Mouse (Mus musculus) cerebellum, adult 9-11 months (tissue): ENCODE results near the gene Pram1.
A peak's percentile ranks its signal among the peaks of the same experiment; 100 is the strongest.
"Not testable (repeated sequence)": the region's sequence is repeated elsewhere in the genome, so short reads cannot be mapped to it uniquely, and the experiment has no call there.

Source experiments
- DNase-seq: peaks from one replicate; pipeline ENCODE4 v3.0.0; 2022

The Pram1 gene

GRCm38 (mm10) chr17:33637516-33638276 is at the start of gene Pram1:
Pram1 (plus strand) TSS chr17:33638056.
- DNase-seq = no peak

- no peak for DNase-seq
Observed at GRCm38 (mm10) chr17:33597271-33597670, 40.6 kb upstream of the Pram1 start.

DNA sequence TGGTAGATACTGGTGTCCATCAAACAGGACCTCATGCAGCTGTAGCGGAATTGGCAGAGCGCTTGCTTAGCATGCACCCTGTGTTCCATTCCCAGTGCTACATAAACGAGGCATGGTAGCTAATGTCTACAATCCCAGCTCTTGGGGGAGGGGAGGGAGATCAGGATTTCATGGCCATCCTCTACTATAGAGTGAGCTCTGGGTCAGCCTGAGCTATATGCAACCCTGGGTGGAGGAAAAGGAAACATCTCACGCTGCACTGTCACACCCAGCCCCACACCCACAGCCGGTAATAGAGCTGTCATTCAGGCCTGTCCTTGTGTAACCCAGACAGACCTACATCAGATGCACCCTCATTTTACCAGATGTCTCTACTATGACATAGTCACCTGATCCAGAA is 39.4 kb upstream of the Pram1 start:
- no peak for DNase-seq

DNA sequence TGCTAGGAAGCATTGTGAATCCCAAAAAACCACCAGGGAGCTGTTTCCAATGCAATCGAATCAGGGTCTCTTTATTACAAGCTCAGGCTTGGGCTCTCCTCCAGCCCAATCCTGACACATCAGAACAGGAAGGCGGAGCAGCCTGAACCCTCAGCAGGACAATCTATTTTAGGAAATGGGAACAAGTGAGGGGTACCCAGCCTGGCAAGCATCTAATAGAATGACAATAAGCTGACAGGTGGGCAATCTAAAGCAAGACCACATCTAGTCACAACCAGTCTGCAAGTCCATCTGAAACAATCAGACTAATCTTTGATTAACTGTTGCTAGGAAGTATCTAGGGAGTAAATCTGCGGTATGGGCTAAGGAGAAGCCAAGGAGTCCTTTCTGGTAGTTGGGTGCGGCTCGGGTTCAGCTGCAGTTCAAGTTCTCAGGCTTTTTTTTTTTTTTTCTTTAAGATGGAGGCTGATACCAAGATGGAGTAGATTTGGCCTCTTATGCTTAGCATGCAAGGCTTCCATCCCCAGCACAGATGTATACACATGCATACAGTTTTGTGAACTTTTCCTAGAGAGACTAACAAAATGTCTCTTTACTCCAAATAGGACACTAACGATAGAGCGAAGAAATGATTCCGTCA is 37.9 kb upstream of the Pram1 start:
- DNase-seq = no peak

DNA sequence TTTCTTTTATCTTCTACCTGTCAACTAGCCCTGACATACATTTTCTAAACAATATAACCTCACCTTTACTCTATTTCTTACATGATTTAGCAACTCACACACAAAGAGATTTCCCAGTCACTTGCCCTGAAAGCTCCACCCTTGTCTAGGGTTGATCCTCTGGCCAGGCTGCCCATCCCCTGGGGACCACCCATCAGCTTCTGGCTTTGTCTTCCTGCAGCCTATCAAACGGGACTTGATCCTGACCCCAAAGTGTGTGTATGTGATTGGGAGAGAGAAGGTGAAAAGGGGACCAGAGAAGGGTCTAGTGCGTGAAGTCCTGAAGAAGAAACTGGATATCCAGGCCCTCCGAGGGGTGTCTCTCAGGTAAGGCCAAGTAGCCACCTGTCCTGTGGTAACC is 37.0 kb upstream of the Pram1 start:
- DNase-seq = no peak

GRCm38 (mm10) chr17:33601947-33602346 is 35.9 kb upstream of the Pram1 start:
- no peak for DNase-seq

DNA sequence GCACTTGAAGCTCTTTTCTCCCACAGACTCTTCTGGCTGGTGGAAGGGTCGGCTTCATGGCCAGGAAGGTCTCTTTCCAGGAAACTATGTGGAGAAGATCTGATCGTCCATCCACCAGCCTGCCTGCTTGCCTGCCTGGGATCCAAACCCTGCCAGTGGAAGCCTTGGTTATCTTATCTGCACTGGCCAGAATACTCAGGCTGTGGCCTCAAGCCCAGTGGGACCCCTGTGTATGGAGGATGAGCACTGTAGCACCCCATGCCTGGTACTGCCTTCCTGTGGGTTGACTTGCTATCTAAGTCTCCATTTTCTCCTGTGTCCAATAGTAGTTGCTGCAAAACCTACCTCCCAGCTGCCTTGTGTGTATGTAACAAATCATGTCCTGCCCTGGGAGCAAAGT is 30.6 kb upstream of the Pram1 start:
- DNase-seq = no peak

DNA sequence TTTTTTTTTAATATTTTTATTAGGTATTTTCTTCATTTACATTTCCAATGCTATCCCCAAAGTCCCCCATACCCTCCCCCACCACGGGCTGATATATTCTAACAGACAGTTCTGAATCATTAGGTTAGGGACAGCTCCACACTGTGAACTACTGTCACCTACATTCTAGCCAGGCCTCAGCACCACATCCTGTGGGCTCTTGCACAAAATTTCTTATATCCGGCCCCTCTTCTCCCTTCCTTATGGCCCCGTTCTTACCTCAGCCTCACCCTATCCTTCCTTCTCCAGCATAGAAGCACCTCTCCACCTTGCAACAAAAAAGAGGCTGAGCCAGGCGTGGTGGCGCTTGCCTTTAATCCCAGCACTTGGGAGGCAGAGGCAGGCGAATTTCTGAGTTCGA is 27.3 kb upstream of the Pram1 start:
- DNase-seq = no peak

GRCm38 (mm10) chr17:33613726-33614125 is 24.1 kb upstream of the Pram1 start:
- DNase-seq = not testable (repeated sequence)

DNA sequence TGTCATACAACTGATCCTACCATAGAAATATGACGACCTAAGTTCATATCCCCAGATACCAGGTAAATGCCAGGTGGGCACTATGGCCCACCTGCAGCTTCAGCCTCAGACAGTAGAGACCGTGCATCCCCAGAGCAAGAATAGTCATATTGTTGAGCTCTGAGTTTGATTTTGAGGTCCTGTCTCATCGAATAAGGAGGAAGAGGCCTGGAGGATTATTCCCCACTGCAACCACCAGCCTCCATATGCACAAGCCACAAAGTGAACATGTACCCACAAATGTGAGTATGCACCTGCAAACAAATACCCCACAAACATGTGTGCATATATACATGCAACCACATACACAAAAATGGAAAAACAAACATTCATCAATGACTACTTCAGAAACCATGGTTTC is 10.6 kb upstream of the Pram1 start:
- DNase-seq = no peak

DNA sequence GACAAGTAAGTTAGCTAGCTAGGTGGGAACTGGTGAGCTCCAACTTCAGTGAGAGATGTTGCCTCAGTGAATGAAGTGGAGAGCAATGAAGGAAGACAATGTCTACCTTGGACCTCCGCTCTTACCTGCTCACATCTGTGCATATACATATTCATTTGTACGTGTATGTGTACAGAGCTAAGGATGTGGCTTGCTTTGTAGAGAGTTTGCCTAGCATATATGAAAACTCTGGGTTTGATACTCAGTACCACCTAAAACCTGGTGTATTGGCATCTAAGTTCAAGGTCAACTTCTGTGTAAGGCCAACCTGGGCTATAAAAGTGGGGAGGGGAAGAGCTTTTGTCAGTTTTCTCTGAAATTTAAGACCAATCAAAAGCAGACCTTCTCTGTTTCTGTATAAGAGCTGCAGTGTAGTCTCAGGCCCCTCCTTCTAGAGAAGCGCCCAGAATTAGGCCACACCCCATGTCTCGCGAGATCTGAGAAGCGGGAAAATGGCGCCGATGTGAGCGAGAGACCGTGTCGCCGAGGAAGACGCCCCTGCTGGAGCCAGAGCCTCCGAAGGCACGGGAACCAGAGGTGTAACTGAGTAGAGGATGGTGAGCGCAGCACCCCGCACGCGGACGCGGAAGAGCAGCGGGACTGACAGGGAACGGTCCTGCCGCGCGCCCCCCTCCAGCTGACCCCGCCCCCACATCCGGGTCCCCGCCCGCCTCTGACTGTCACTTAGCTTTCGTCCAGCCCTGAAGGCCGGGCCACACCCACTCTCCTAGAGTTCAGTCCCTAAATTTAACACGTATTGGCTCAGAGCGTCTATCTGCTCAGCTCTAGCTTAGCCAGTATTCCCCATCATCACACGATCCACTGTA is 9.0 kb upstream of the Pram1 start, which contains the start of gene Zfp414:
Zfp414 (plus strand) TSS at position 470 of the 866 bp plus-strand sequence.
- peak; percentile 92 for DNase-seq

DNA sequence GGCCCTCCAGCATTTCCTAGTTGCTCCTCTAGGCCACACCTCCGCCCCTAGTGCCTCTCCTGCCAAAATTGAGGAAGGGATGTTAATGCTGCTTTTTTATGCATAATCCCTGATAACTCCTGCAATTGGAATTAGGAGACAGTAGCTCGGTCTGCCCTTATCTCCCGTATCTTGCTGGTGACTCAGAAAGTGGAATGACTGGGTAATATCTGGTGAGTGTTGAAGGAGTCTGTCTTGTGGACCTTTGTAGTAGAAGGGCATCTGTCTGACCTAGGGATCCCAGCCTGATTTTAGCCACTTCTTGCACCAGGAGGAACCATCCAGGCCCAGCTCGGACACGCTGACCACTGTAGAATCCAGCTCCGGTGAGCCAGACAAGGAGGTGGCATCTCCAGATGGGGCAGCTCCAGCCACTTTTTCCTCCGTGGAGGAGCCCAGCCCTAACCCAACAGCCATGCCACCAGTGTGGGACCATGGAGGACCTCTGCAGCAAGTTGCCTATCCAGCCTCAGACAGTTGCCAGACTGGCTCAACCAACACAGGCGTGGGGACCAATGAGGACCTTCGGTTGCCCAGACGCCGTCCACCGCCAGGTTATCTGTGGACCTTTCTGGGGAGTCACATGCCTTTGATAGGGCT is 8.2 kb upstream of the Pram1 start:
- DNase-seq = peak; percentile 62

GRCm38 (mm10) chr17:33630171-33630895 is 7.5 kb upstream of the Pram1 start:
- DNase-seq = peak; percentile 54

DNA sequence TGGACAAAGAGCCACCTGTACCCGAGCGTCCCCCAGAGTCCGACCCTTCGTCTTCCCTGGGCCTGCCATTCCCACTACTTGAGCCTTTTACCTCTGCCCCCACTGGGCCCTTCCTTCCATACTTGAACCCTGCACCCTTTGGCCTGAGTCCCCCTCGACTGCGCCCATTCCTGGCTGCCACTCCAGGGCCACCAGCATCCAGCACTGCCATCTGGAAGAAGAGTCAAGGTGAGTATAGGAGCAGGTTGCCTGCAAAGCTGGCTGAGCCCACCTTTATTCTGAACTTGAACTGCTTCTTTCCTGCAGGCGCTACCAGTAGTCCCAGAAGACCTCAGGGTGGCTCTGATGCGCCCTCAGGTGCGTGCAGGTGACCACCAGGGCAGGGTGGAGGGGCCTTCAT is 6.6 kb upstream of the Pram1 start:
- DNase-seq = peak; percentile 38

- peak; percentile 87 for DNase-seq
Observed at GRCm38 (mm10) chr17:33631796-33632195, 6.1 kb upstream of the Pram1 start.

GRCm38 (mm10) chr17:33637038-33637437 is 818 bp upstream of the Pram1 start:
- no peak for DNase-seq

DNA sequence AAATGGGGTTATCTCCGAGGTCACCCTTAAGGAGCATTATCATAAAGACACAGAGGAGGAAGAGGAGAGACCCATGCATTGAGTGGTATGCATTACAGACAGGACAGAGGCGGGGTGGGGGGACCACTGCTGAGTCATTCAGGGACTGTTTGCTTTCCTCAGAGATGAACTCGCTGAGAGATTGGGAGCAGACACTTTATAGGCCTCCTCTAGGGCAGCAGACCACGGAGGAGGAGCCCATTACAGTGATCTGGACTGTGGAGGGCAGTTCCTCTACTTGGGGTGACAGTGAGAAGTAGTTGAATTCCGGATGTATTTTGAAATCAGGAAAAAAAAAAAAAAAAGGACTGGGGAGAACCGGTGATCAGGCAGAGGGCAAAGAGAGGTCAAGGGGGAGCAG is 1.9 kb downstream of the Pram1 start:
- DNase-seq = no peak

DNA sequence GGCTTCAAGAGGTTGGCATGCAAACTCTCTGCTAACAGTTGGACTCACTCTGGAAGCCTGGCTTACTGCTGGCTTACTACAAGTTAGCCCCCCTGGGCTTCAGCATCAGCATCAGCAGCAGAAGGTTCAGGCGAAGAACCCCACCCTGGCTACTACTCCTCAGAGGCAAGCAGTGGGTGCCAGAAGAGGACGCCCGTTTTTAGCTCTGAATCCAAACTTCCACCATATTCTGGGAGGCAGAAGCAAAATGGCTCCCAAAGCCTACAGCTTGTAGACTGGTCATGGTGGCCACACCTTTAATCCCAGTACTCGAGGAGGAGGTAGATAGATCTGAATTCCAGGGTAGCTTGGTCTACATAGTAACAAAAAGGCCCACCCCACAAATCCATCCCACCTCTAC is 6.2 kb downstream of the Pram1 start:
- DNase-seq = no peak

DNA sequence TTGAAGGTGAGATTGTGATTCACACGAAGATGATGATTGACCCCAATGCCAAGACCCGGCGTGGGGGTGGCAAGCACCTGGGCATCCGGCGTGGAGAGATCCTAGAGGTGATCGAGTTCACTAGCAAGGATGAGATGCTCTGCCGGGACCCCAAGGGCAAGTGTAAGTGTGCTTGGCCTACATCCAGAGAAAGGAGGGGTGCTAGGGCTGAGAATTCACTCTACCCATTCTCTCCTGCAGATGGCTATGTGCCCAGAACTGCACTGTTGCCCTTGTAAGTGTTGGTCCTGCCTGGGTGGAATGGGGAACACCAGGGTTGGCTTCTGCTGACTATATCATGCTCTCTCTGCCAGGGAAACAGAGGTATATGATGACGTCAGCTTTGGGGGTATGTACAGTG is 7.2 kb downstream of the Pram1 start:
- no peak for DNase-seq

GRCm38 (mm10) chr17:33649781-33650475 is 12.1 kb downstream of the Pram1 start:
- no peak for DNase-seq

GRCm38 (mm10) chr17:33666813-33667212 is 29.0 kb downstream of the Pram1 start:
- no peak for DNase-seq

DNA sequence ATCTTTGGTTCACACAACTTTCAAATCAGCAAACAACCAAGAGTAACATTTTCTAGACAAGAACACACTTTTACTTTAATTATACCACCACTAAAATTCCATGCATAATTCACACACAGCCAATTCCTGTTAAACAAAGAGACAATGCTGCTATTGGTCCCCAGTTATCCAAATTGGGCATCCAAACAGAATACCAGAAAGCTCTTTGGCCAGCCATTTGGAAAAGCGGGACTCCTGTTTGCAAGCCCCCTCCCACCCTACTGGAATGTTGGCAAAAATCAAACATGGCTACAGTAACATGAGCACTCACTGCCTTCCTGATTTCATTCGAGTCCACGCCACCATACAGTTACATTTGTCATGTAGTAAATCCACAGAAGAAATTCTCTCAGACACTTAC is 31.8 kb downstream of the Pram1 start:
- no peak for DNase-seq
